Mouse (Mus musculus) CD4-positive naive resting alpha-beta T cell, adult 57 days (primary cell): ENCODE results near the gene Tmem41a. TPM values are rescaled to one million over a fixed set of nuclear protein-coding genes. Genes with fewer than 3 reads are reported as not detected.

Source experiments
- total RNA-seq: library from RNA; stranded (reverse); gene quantifications from one replicate; pipeline ENCODE4 v1.2.4, GENCODE M21; 2023

Gene Tmem41a
- 7.2 TPM for total RNA-seq

GRCm38 (mm10) chr16:21946761-21947715, at the start of gene Tmem41a:
TSS of gene Tmem41a (minus strand) at chr16:21947552.

GRCm38 (mm10) chr16:21995304-21995703, 48.0 kb upstream of the Tmem41a start, which contains the start of gene Liph:
TSS of gene Liph (minus strand) at chr16:21995663.

Other genes starting within 250 kb of the Tmem41a start
- gene Ehhadh, start 159.7 kb downstream of the Tmem41a start, total RNA-seq = 4.4 TPM
- 0.83 TPM for gene Map3k13, start 153.2 kb downstream of the Tmem41a start, total RNA-seq
- gene Liph, start 48.1 kb upstream of the Tmem41a start, total RNA-seq = not detected
- gene Senp2, start 61.9 kb upstream of the Tmem41a start, total RNA-seq = 102 TPM
- gene Igf2bp2, start 215.7 kb upstream of the Tmem41a start, total RNA-seq = 0.62 TPM